ENCODE assay signal across 8 mouse cellular contexts in genomic region chr4:101263968-101264740, GRCm38 (mm10). TPM values are rescaled to one million over a fixed set of nuclear protein-coding genes. Genes with fewer than 3 reads are reported as not detected.
DNase-seq lines count a peak whose midpoint lies in the region; ATAC-seq and TF ChIP-seq lines count a peak whose summit lies in the region.

No protein-coding gene starts in this region.

- TF ChIP-seq CTCF in spleen, adult 2 months (IDR thresholded peaks at IDR 0.05; ENCODE audit: extremely low read depth, insufficient read depth, insufficient read length, insufficient replicate concordance): no peak
- no peak for TF ChIP-seq CTCF in olfactory bulb, adult 2 months (IDR thresholded peaks at IDR 0.05; ENCODE audit: insufficient read depth, low read depth, low read length)

- peaks cover 2% of the 10 kb centered on the region; the same call in 1 of the 2 replicates for H3K27me3 ChIP-seq in spleen, adult 2 months (ENCODE audit: control insufficient read depth, insufficient read depth, low read length)
- 0 out of 2 replicates have a peak, but pooled peaks cover 3% of the 10 kb centered on the region for H3K27me3 ChIP-seq in forebrain, embryonic 16.5 days (replicated peaks; ENCODE audit: control insufficient read depth, insufficient read depth, low read length)
- no peaks in the 10 kb centered on the region for H3K27me3 ChIP-seq in liver, embryonic 12.5 days (replicated peaks)

- peak; percentile 31 for DNase-seq in cerebellum, adult 9-10 months
- DNase-seq in cerebellum, adult 9-11 months: no peak
- DNase-seq in spleen, adult 2 months (ENCODE audit: low read depth in 1 of 2, low spot score in 2 of 2): no peak
- no peak for DNase-seq in spleen, postnatal 14 days (ENCODE audit: low spot score in 2 of 2)
- no peak for DNase-seq in gastrocnemius, postnatal 36 days

- TF ChIP-seq POLR2A in spleen, adult 2 months (IDR thresholded peaks at IDR 0.05; ENCODE audit: low read depth, low read length): no peak
- TF ChIP-seq POLR2A in olfactory bulb, adult 2 months (IDR thresholded peaks at IDR 0.05; ENCODE audit: insufficient read depth, low read depth, low read length): no peak

- no peaks in the 10 kb centered on the region for H3K9me3 ChIP-seq in forebrain, embryonic 16.5 days (ENCODE audit: control insufficient read depth, low read length)
- H3K9me3 ChIP-seq in liver, embryonic 12.5 days (replicated peaks): no peaks in the 10 kb centered on the region

- peaks cover 22% of the 10 kb centered on the region for H3K4me1 ChIP-seq in spleen, adult 2 months (ENCODE audit: control insufficient read depth, insufficient read depth, insufficient read length)
- H3K4me1 ChIP-seq in forebrain, embryonic 16.5 days (replicated peaks; ENCODE audit: control insufficient read depth, insufficient read depth, low read length): peaks cover 6% of the 10 kb centered on the region; the same call in 1 of the 2 replicates
- H3K4me1 ChIP-seq in liver, embryonic 12.5 days: peaks cover 56% of the 10 kb centered on the region
- no peaks in the 10 kb centered on the region for H3K4me1 ChIP-seq in olfactory bulb, adult 2 months (ENCODE audit: control insufficient read depth, insufficient read depth, low read length)

- peak overlapping the region; percentile 99 for H3K27ac ChIP-seq in spleen, adult 2 months (ENCODE audit: insufficient read depth, low read length)
- H3K27ac ChIP-seq in forebrain, embryonic 16.5 days (ENCODE audit: low read length): no peak overlapping the region
- H3K27ac ChIP-seq in liver, embryonic 12.5 days: peak overlapping the region; percentile 92
- H3K27ac ChIP-seq in olfactory bulb, adult 2 months (ENCODE audit: insufficient read depth, low read depth, low read length): no peak overlapping the region

- intact Hi-C loops in gastrocnemius, postnatal 36 days (cut with DNase I): loop anchor here (1.0 to 5.0 kb wide), 4 partner anchors 22 to 93 kb away; no protein-coding TSS in a partner anchor

- ATAC-seq in forebrain, embryonic 16.5 days: peak; percentile 43
- peak; percentile 50 for ATAC-seq in liver, embryonic 12.5 days

- peak overlapping the region; percentile 100 for H3K4me3 ChIP-seq in spleen, adult 2 months (ENCODE audit: extremely low read depth, insufficient read depth, insufficient read length)
- peak overlapping the region; percentile 92 for H3K4me3 ChIP-seq in forebrain, embryonic 16.5 days (replicated peaks; ENCODE audit: low read length)
- H3K4me3 ChIP-seq in liver, embryonic 12.5 days: peak overlapping the region; percentile 99
- H3K4me3 ChIP-seq in olfactory bulb, adult 2 months (ENCODE audit: insufficient read depth, low read depth, low read length): peak overlapping the region; percentile 82

- H3K4me2 ChIP-seq in forebrain, embryonic 16.5 days (ENCODE audit: low read length): peak overlapping the region; percentile 60
- H3K4me2 ChIP-seq in liver, embryonic 12.5 days: peak overlapping the region; percentile 83

- 5% methylated on average over 26 of the region's 26 CpGs for WGBS in spleen, adult 2 months
- 8% methylated on average over 26 of the region's 26 CpGs for WGBS in forebrain, embryonic 16.5 days
- 4% methylated on average over 26 of the region's 26 CpGs for WGBS in liver, embryonic 12.5 days (ENCODE audit: insufficient replicate concordance)
- WGBS in olfactory bulb, adult 2 months: 9% methylated on average over 26 of the region's 26 CpGs

- peak overlapping the region; percentile 78 for H3K9ac ChIP-seq in forebrain, embryonic 16.5 days (replicated peaks; ENCODE audit: low read depth, low read length)
- peak overlapping the region; percentile 98 for H3K9ac ChIP-seq in liver, embryonic 12.5 days

- no peaks in the 10 kb centered on the region for H3K36me3 ChIP-seq in spleen, adult 2 months (ENCODE audit: control insufficient read depth, insufficient read depth, low read length)
- H3K36me3 ChIP-seq in forebrain, embryonic 16.5 days (ENCODE audit: control insufficient read depth, insufficient read depth): no peaks in the 10 kb centered on the region
- no peaks in the 10 kb centered on the region for H3K36me3 ChIP-seq in liver, embryonic 12.5 days

RNA-seq across cellular contexts. Expression of gene Jak1, which starts 0.9 kb away (rescaled TPM):
- polyA plus RNA-seq in spleen, adult 2 months (2012; rRNA removed): 63.9 and 69.0 TPM in 2 replicates
- polyA plus RNA-seq in forebrain, embryonic 16.5 days (2015; fragmentation: Nextera tagmentation; extraction: Ambion mirVana): 61.5 and 61.6 TPM in 2 replicates
- polyA plus RNA-seq in liver, embryonic 12.5 days (2016; fragmentation: Nextera tagmentation; extraction: Ambion mirVana): 59.7 and 61.2 TPM in 2 replicates
- 544 and 548 TPM in 2 replicates for polyA plus RNA-seq in olfactory bulb, adult 2 months (2012; ENCODE audit: insufficient read depth, insufficient read length, low replicate concordance, missing spikeins)
- 100 to 1,000 TPM; 100 to 109 TPM for total RNA-seq in gastrocnemius, postnatal 36 days (2021)

Comparison
In these comparisons a context has a peak if more than half of its experiments do, and no peak if none do; other contexts are left out.
1. H3K27ac ChIP-seq: peak in spleen, adult 2 months (single experiment) and liver, embryonic 12.5 days (single experiment); none in forebrain, embryonic 16.5 days (single experiment) and olfactory bulb, adult 2 months (single experiment).
2. Peak in every context shown above with its lines, with median percentiles within 50 percentile points of each other: H3K4me3 ChIP-seq.